Mouse (Mus musculus) left cerebral cortex, adult 9 months (tissue): ENCODE results near the gene Olfr1062.
A peak's percentile ranks its signal among the peaks of the same experiment; 100 is the strongest.
"Not testable (repeated sequence)": the region's sequence is repeated elsewhere in the genome, so short reads cannot be mapped to it uniquely, and the experiment has no call there.

Source experiments
- DNase-seq, 2 experiments: peaks; one replicate each; pipeline ENCODE4 v3.0.0; 2022; ENCODE audit warnings: low spot score in 2 of 2

Gene Olfr1062

GRCm38 (mm10) chr2:86426649-86427048 lies at the start of gene Olfr1062:
TSS of gene Olfr1062 (minus strand) at chr2:86426749.
- not testable (repeated sequence) for DNase-seq

GRCm38 (mm10) chr2:86464442-86465109 lies 38.0 kb upstream of the Olfr1062 start:
- peak in 1 of 2 experiments; percentile 63 for DNase-seq

GRCm38 (mm10) chr2:86460434-86460833 lies 33.9 kb upstream of the Olfr1062 start:
- DNase-seq: no peak

- DNase-seq: no peak
Observed at GRCm38 (mm10) chr2:86456169-86456568, 29.6 kb upstream of the Olfr1062 start, which contains the start of gene Olfr1066. TSS of gene Olfr1066 (minus strand) at chr2:86456269.

GRCm38 (mm10) chr2:86450491-86450890 lies 23.9 kb upstream of the Olfr1062 start, which contains the start of gene Olfr1065:
TSS of gene Olfr1065 (minus strand) at chr2:86450591.
- DNase-seq: not testable (repeated sequence)

GRCm38 (mm10) chr2:86442101-86442500 lies 15.6 kb upstream of the Olfr1062 start:
- DNase-seq: not testable (repeated sequence)

GRCm38 (mm10) chr2:86428511-86428910 lies 2.0 kb upstream of the Olfr1062 start:
- not testable (repeated sequence) for DNase-seq

GRCm38 (mm10) chr2:86413950-86414349 lies 12.6 kb downstream of the Olfr1062 start, which contains the start of gene Olfr1061:
TSS of gene Olfr1061 (minus strand) at chr2:86414050.
- no peak for DNase-seq

- DNase-seq: no peak
Observed at GRCm38 (mm10) chr2:86395114-86395513, 31.4 kb downstream of the Olfr1062 start.

- not testable (repeated sequence) for DNase-seq
Observed at GRCm38 (mm10) chr2:86388461-86388860, 38.1 kb downstream of the Olfr1062 start, which contains the start of gene Olfr1058. TSS of gene Olfr1058 (minus strand) at chr2:86388561.

- DNase-seq: no peak
Observed at GRCm38 (mm10) chr2:86378293-86378692, 48.3 kb downstream of the Olfr1062 start, which contains the start of gene Olfr1057. TSS of gene Olfr1057 (minus strand) at chr2:86378393.
